Mouse (Mus musculus): ENCODE measurements around the gene Ces1e. TPM values are rescaled to one million over a fixed set of nuclear protein-coding genes. Genes with fewer than 3 reads are reported as not detected.

The Ces1e gene
- polyA plus RNA-seq, 1 experiment = not detected

- Histone ChIP-seq H3K27me3 (ENCODE audit: control insufficient read depth, insufficient read depth, low read length) (no peaks in the 10 kb centered on the region), H3K4me1 (ENCODE audit: control insufficient read depth, insufficient read depth, low read length) (no peaks in the 10 kb centered on the region), H3K4me3 (replicated peaks; ENCODE audit: insufficient read depth, low read depth, low read length) (no peak overlapping the region), H3K27ac (ENCODE audit: insufficient read depth, low read length) (no peak overlapping the region)
- no peak for DNase-seq
- no peak for TF ChIP-seq CTCF (IDR thresholded peaks at IDR 0.05; ENCODE audit: borderline replicate concordance, insufficient read depth, low read depth, low read length)
- no peak for TF ChIP-seq POLR2A (IDR thresholded peaks at IDR 0.05; ENCODE audit: borderline replicate concordance, insufficient read depth, low read length)
- WGBS = 20% methylated on average over 1 of the region's 1 CpGs
Measured at GRCm38 (mm10) chr8:93171846-93172590, 57.4 kb downstream of the Ces1e start.

- Histone ChIP-seq H3K4me3 (replicated peaks; ENCODE audit: insufficient read depth, low read depth, low read length) (no peak overlapping the region), H3K4me1 (ENCODE audit: control insufficient read depth, insufficient read depth, low read length) (no peaks in the 10 kb centered on the region), H3K27me3 (ENCODE audit: control insufficient read depth, insufficient read depth, low read length) (no peaks in the 10 kb centered on the region), H3K27ac (ENCODE audit: insufficient read depth, low read length) (no peak overlapping the region)
- TF ChIP-seq POLR2A (IDR thresholded peaks at IDR 0.05; ENCODE audit: borderline replicate concordance, insufficient read depth, low read length) (no peak), CTCF (IDR thresholded peaks at IDR 0.05; ENCODE audit: borderline replicate concordance, insufficient read depth, low read depth, low read length) (no peak)
- WGBS = 96% methylated on average over 1 of the region's 1 CpGs
- no peak for DNase-seq
Measured at GRCm38 (mm10) chr8:93163363-93163762, 66.1 kb downstream of the Ces1e start.

GRCm38 (mm10) chr8:93151401-93151800 is 78.0 kb downstream of the Ces1e start:
- WGBS = 17% methylated on average over 1 of the region's 1 CpGs
- TF ChIP-seq CTCF (IDR thresholded peaks at IDR 0.05; ENCODE audit: borderline replicate concordance, insufficient read depth, low read depth, low read length) (no peak), POLR2A (IDR thresholded peaks at IDR 0.05; ENCODE audit: borderline replicate concordance, insufficient read depth, low read length) (no peak)
- Histone ChIP-seq H3K27ac (ENCODE audit: insufficient read depth, low read length) (no peak overlapping the region), H3K4me3 (replicated peaks; ENCODE audit: insufficient read depth, low read depth, low read length) (no peak overlapping the region), H3K27me3 (ENCODE audit: control insufficient read depth, insufficient read depth, low read length) (no peaks in the 10 kb centered on the region), H3K4me1 (ENCODE audit: control insufficient read depth, insufficient read depth, low read length) (no peaks in the 10 kb centered on the region)
- peak in 1 of 2 experiments; percentile 4 for DNase-seq

Other genes with a start within 250 kb of the Ces1e start
- not detected in 2 replicates for gene Ces1a, start 181.4 kb downstream of the Ces1e start, polyA plus RNA-seq (2012; rRNA removed)
- gene Ces1b, start 149.6 kb downstream of the Ces1e start, polyA plus RNA-seq (2012; rRNA removed) = not detected in 2 replicates
- not detected in 2 replicates for gene Ces1c, start 98.3 kb downstream of the Ces1e start, polyA plus RNA-seq (2012; rRNA removed)
- gene Ces1d, start 31.8 kb downstream of the Ces1e start, polyA plus RNA-seq (2012; rRNA removed) = 0.16 TPM in 1 of 2 replicates, not detected in the other
- gene Ces1f, start 50.1 kb upstream of the Ces1e start, polyA plus RNA-seq (2012; rRNA removed) = not detected in 2 replicates
- gene Ces1g, start 107.7 kb upstream of the Ces1e start, polyA plus RNA-seq (2012; rRNA removed) = not detected in 2 replicates
- gene Ces1h, start 150.1 kb upstream of the Ces1e start, polyA plus RNA-seq (2012; rRNA removed) = not detected in 2 replicates

Measured in cerebellum, adult 2 months (tissue).